Mouse (Mus musculus) adrenal gland, adult 8-10 months (tissue): Measurements from ENCODE around the gene Lin37. TPM values are rescaled to one million over a fixed set of nuclear protein-coding genes. Genes with fewer than 3 reads are reported as not detected.

Experiments
- microRNA-seq, 2 experiments: library from miRNA; unstranded; fragments of <30 nt; microRNA quantifications; one replicate each; pipeline ENCODE4 v1.2.0; 2022
- total RNA-seq, 4 experiments: library from RNA; stranded (reverse); gene quantifications; 2 replicates each; pipeline ENCODE4 v1.2.4; 2022

Lin37 gene
- total RNA-seq, 4 experiments from 2014 or later, result 56.1 to 65.5 (median 61.7) TPM

Small RNA genes lying within 50 kb of the gene (microRNA-seq; reads per million reads assigned to microRNA genes)
- gene Gm38670 (1.0 to 1.6 reads per million in 2 experiments), gene Mir3569 (0.34 to 0.35 reads per million in 2 experiments)

Other genes starting within 250 kb of the Lin37 start
- gene Syne4, start 245.0 kb downstream of the Lin37 start, total RNA-seq, result 100 to 1,000 TPM in 1 of 4 experiments, 10 to 100 TPM in 3; 22.5 to 102 (median 57.8) TPM
- gene E130208F15Rik, start 238.1 kb downstream of the Lin37 start, total RNA-seq, result 1 to 10 TPM in 3 of 4 experiments, under 1 TPM in 1; 0.87 to 2.2 (median 1.8) TPM
- 10 to 100 TPM; 13.9 to 18.4 (median 16.1) TPM for gene Sdhaf1, start 235.9 kb downstream of the Lin37 start, total RNA-seq
- 10 to 100 TPM; 11.5 to 15.8 (median 12.7) TPM for gene Lrfn3, start 197.1 kb downstream of the Lin37 start, total RNA-seq
- gene Tyrobp, start 146.1 kb downstream of the Lin37 start, total RNA-seq, result 10 to 100 TPM; 31.8 to 65.8 (median 51.1) TPM
- gene Hcst, start 140.0 kb downstream of the Lin37 start, total RNA-seq, result 1 to 10 TPM in 3 of 4 experiments, under 1 TPM in 1; 0.98 to 2.3 (median 1.4) TPM
- gene Nfkbid, start 138.1 kb downstream of the Lin37 start, total RNA-seq, result 1 to 10 TPM in 3 of 4 experiments, under 1 TPM in 1; 0.73 to 2.4 (median 1.7) TPM
- gene Aplp1, start 114.3 kb downstream of the Lin37 start, total RNA-seq, result 10 to 100 TPM; 45.2 to 59.3 (median 46.7) TPM
- gene Kirrel2, start 102.1 kb downstream of the Lin37 start, total RNA-seq, result not detected
- gene Nphs1, start 101.5 kb downstream of the Lin37 start, total RNA-seq, result not detected
- gene Prodh2, start 66.2 kb downstream of the Lin37 start, total RNA-seq, result under 1 TPM in 1 of 4 experiments, not detected in 3; 0.56 TPM
- 1 to 10 TPM; 2.2 to 9.4 (median 6.4) TPM for gene Arhgap33, start 24.8 kb downstream of the Lin37 start, total RNA-seq
- 10 to 100 TPM; 23.5 to 56.3 (median 32.4) TPM for gene Hspb6, start 7.7 kb downstream of the Lin37 start, total RNA-seq
- 10 to 100 TPM in 2 of 4 experiments, 1 to 10 TPM in 2; 9.1 to 13.4 (median 10.0) TPM for gene Proser3, start 7.5 kb downstream of the Lin37 start, total RNA-seq
- 10 to 100 TPM; 70.4 to 83.6 (median 73.1) TPM for gene U2af1l4, start 3.5 kb upstream of the Lin37 start, total RNA-seq
- 10 to 100 TPM in 1 of 4 experiments, 1 to 10 TPM in 3; 2.9 to 11.3 (median 7.4) TPM for gene Gm49396, start 3.5 kb upstream of the Lin37 start, total RNA-seq
- 100 to 1,000 TPM; 146 to 179 (median 164) TPM for gene Psenen, start 3.8 kb upstream of the Lin37 start, total RNA-seq
- gene Igflr1, start 5.6 kb upstream of the Lin37 start, total RNA-seq, result 1 to 10 TPM; 2.1 to 7.9 (median 3.6) TPM
- 10 to 100 TPM; 36.8 to 65.3 (median 57.0) TPM for gene Kmt2b, start 28.9 kb upstream of the Lin37 start, total RNA-seq
- 1 to 10 TPM in 1 of 4 experiments, under 1 TPM in 1, not detected in 2; 0.73 to 1.8 TPM for gene Zbtb32, start 39.1 kb upstream of the Lin37 start, total RNA-seq
- under 1 TPM in 3 of 4 experiments, not detected in 1; 0.27 to 0.34 (median 0.31) TPM for gene Upk1a, start 53.0 kb upstream of the Lin37 start, total RNA-seq
- gene Cox6b1, start 66.3 kb upstream of the Lin37 start, total RNA-seq, result 1,000 to 10,000 TPM in 2 of 4 experiments, 100 to 1,000 TPM in 2; 538 to 1,102 (median 895) TPM
- not detected for gene Etv2, start 76.0 kb upstream of the Lin37 start, total RNA-seq
- 10 to 100 TPM; 76.5 to 93.6 (median 85.1) TPM for gene Rbm42, start 90.5 kb upstream of the Lin37 start, total RNA-seq
- 10 to 100 TPM in 3 of 4 experiments, 1 to 10 TPM in 1; 7.7 to 17.6 (median 12.1) TPM for gene Haus5, start 105.2 kb upstream of the Lin37 start, total RNA-seq
- under 1 TPM in 1 of 4 experiments, not detected in 3; 0.75 TPM for gene Pmis2, start 111.8 kb upstream of the Lin37 start, total RNA-seq
- 10 to 100 TPM in 1 of 4 experiments, 1 to 10 TPM in 3; 2.5 to 12.3 (median 5.8) TPM for gene 2200002J24Rik, start 139.1 kb upstream of the Lin37 start, total RNA-seq
- 10 to 100 TPM in 2 of 4 experiments, 1 to 10 TPM in 2; 2.9 to 15.5 (median 9.4) TPM for gene Atp4a, start 152.4 kb upstream of the Lin37 start, total RNA-seq
- 100 to 1,000 TPM; 179 to 210 (median 202) TPM for gene Tmem147, start 169.7 kb upstream of the Lin37 start, total RNA-seq
- not detected for gene Gapdhs, start 183.8 kb upstream of the Lin37 start, total RNA-seq
- 100 to 1,000 TPM; 213 to 399 (median 309) TPM for gene Sbsn, start 191.6 kb upstream of the Lin37 start, total RNA-seq
- gene Dmkn, start 203.9 kb upstream of the Lin37 start, total RNA-seq, result 1 to 10 TPM; 2.7 to 4.6 (median 4.2) TPM
- gene Krtdap, start 228.1 kb upstream of the Lin37 start, total RNA-seq, result not detected